Mouse (Mus musculus): ENCODE data around the gene Nxph1.

The Nxph1 gene

DNA sequence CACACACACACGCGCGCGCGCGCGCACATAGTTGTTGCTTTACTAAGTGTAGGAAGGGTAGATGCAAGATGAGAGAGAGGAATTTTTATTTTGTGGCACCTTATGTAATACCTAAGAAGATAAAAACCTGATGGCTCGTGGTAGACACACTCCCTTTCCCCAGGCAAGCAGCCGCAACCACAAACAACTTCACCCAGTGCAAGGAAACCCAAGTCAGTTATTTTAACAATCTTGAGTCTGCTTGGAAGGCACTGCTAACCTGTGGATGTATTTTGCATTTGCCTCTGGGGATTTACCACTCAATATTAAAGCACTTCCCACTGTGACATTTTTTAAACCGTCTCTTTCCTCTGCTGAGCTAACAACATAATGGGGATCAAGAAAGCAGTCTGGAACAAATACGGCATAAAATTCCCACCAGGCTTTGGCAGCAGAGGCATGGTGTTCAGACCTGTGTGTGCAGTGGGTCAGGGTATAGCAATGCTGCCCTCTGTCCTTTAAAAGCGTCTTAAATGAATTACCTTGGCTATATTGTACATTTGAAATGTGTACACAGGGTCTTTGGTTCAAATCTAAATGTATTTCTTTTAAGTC, 176.2 kb downstream of the Nxph1 start:
- DNase-seq (ENCODE audit: low read depth): no peak

DNA sequence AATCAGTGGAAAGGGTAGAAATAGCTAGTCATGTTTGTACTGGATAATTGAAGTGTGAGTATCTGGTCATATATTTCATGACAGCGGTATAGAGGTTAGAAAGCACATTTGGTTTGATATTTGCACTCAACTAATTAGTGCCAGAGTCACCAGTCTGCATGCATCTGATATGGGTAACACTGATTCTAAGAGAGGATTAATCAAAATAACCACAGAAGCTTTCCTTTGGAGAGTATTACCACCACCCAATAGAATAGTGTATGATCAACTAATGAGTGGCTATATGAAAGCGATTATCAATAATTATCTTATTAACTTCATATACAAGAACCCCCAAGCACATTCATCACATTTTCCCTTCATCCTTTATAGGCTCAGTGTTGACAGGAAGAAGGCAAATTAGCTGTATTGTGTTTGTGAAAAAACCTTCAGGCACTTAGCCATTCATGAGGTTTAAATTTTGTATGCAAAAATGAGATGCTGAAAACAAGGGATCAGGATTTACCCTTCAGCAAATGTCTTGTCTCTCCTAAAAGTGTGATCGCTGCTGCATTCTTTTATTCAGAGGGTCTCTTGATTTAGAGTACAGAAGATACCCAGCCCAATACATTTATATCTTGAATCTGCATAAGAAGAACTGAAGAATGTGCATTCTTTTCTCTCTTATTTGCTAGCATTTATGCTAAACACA, 185.5 kb downstream of the Nxph1 start:
- DNase-seq (ENCODE audit: low read depth): no peak

DNA sequence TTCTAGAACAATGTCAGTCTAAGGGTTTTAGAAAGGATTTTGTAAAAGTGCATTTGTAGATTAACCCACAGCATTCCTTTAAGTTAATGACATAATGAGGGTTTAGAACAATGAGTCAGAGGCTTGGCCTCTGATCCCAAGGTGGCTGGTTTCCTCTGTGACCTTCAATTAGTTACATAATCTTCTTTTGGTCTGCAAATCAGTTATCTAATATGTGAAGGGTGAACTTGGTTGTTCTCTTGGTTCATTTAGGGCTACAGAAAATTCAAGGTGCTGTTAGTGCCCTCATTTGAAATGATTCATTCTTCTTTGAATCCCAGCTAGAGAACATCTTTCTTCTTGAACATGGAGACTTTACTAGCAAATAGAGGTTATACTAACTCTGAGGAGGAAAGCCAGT, 199.7 kb downstream of the Nxph1 start:
- no peak for DNase-seq (ENCODE audit: low read depth)

DNA sequence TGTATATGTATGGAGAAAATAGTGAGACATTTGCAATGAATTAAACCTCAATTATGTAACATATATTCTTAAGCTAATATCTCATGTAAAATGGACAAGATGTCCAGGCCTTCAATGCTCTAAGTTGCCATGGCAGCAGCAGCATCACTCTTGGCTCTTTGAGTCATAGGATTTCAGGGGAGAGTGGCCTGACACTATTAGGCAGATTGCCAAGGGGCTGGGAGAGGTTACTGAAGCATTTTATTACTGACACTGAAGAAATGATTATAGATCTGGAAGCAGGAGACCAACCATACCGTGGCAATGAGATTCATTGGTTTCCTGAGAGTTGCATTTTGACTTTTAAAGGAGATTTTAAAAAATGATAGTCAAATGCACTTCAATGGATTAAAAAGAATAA, 201.6 kb downstream of the Nxph1 start:
- no peak for DNase-seq (ENCODE audit: low read depth)

DNA sequence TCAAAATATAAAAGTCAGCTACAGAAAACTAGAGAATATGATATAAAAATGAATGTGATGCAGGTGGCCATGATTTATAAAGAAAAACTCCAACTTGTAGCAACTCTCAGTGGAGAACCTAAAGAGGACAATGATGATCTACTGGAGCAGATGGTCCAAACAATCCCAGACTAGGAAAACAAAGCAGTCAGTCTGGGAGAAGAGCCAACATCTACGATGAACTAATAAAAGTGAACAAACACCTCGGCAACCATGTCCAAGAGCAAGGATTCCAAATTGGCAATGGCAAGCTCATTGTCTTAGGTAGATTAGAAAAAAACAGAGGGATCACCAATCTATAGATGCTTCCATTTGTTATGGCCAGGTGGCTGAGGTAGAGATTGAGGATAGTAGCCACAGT, 211.0 kb downstream of the Nxph1 start:
- DNase-seq (ENCODE audit: low read depth): no peak

- DNase-seq (ENCODE audit: low read depth): no peak
These were observed 234.2 kb downstream of the Nxph1 start for GRCm38 (mm10) chr6:9182477-9182876.

- no peak for DNase-seq (ENCODE audit: low read depth)
These were observed 262.5 kb downstream of the Nxph1 start for GRCm38 (mm10) chr6:9210730-9211129.

DNA sequence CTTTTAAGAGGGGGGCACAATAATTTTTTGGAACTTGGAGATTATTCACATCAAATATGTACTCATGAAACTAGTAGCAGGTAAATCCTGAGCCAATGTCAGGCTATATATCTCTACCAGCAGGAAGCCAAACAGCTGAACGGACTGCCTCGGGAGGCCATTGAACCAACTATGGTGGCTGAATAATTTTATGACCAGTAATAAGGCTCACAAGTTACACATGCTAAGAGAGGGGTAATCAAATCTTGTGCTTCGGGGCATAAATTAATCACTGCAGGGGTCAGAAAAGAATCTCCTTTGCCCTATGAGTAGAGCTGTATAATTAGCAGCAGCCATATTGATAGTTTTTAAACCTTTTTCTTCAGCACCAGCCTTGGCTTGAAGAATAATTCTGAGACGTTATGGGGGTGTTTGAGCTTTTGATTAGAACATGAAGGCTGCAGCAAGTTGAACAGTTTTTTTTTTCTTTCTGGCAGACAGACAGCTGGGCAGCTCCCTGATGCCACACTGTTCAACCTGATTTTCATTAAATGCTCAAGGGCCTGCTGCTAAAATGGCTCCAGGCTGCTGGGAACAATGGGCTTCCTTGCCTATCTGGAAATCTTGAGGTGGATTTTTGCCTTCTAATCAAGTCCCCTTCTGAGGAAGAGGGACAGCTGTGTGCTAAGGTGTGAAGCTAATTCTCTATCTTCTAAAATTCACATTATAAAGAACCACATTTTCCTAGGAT, 272.7 kb downstream of the Nxph1 start:
- no peak for DNase-seq (ENCODE audit: low read depth)

- no peak for DNase-seq (ENCODE audit: low read depth)
These were observed 286.6 kb downstream of the Nxph1 start for GRCm38 (mm10) chr6:9234802-9235201.

- no peak for DNase-seq (ENCODE audit: low read depth)
These were observed 319.8 kb downstream of the Nxph1 start for GRCm38 (mm10) chr6:9267998-9268397.

Data from induced T-regulatory cell, adult 2 months (primary cell).